Mouse (Mus musculus): ENCODE results near the gene Fyn. TPM values are rescaled to one million over a fixed set of nuclear protein-coding genes. Genes with fewer than 3 reads are reported as not detected.

Gene Fyn
- polyA plus RNA-seq, 1 experiment from 2014 or later: 42.7 TPM

DNA sequence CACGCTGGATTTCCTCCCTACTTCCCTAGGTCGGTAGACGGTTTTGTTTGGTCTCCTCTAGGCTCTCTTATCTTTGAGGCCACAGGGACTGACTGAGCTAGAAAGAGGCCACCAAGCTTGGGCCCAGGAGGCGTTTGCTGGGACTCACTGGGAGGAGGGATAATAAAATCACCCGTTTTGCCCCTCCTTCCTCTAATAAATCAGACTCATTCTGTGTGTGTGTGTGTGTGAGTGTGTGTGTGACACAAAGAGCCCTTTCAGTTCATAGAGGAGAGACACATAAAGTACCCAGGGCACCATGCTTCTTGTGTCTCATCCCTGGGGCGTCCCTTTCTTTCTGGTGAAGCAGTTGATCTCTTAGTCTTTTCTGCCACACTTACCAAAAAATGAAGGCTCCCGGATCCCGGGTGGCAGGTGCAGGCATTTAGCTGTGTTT lies 2.1 kb downstream of the Fyn start:
- no peaks in the 10 kb centered on the region for H3K36me3 ChIP-seq (ENCODE audit: control insufficient read depth, insufficient read depth, low read length)
- H3K4me2 ChIP-seq (ENCODE audit: low read depth, low read length, severe bottlenecking): peak overlapping the region; percentile 88
- H3K27ac ChIP-seq (ENCODE audit: low read depth, low read length): peak overlapping the region; percentile 94
- 3% methylated on average over 8 of the region's 8 CpGs for WGBS
- peak overlapping the region; percentile 95 for H3K9ac ChIP-seq (ENCODE audit: low read length)
- ATAC-seq (replicated peaks; ENCODE audit: low FRiP score) (peak; percentile 2; the same call in 1 of the 2 replicates), DNase-seq (ENCODE audit: low spot score) (no peak)
- H3K27me3 ChIP-seq (ENCODE audit: control insufficient read depth, insufficient read depth, low read length): no peaks in the 10 kb centered on the region
- H3K9me3 ChIP-seq (ENCODE audit: control insufficient read depth, low read length): no peaks in the 10 kb centered on the region
- H3K4me3 ChIP-seq (ENCODE audit: low read depth, low read length): peak overlapping the region; percentile 92
- 0 out of 2 replicates have a peak, but pooled peaks cover 2% of the 10 kb centered on the region for H3K4me1 ChIP-seq (replicated peaks; ENCODE audit: control insufficient read depth, insufficient read depth, low read length)

DNA sequence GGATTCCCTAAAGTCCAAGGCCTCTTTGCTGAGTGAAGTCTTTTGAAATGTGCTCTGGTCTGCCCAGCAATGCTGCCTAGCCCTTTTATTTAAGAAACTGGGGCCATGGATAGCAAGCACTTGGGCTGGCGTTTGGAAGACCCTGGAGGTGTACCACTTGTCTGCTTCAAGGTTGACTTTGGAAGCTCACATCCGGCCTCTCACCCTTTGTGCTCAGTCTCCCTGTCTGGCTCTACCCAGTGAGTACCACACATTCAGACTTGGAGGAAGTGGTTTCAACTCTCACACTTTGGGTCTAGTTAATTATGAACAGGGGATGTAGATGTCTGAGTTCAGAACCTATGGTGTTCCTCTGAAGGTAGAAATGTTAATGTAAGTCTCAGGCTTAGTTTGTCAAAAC lies 2.8 kb downstream of the Fyn start:
- Histone ChIP-seq H3K4me2 (ENCODE audit: low read depth, low read length, severe bottlenecking) (peak overlapping the region; percentile 88), H3K4me3 (ENCODE audit: low read depth, low read length) (peak overlapping the region; percentile 92), H3K36me3 (ENCODE audit: control insufficient read depth, insufficient read depth, low read length) (no peaks in the 10 kb centered on the region), H3K9me3 (ENCODE audit: control insufficient read depth, low read length) (no peaks in the 10 kb centered on the region), H3K27ac (ENCODE audit: low read depth, low read length) (no peak overlapping the region), H3K9ac (ENCODE audit: low read length) (peak overlapping the region; percentile 95; the same call in 1 of the 2 replicates), H3K27me3 (ENCODE audit: control insufficient read depth, insufficient read depth, low read length) (no peaks in the 10 kb centered on the region), H3K4me1 (replicated peaks; ENCODE audit: control insufficient read depth, insufficient read depth, low read length) (0 out of 2 replicates have a peak, but pooled peaks cover 2% of the 10 kb centered on the region)
- 52% methylated on average over 2 of the region's 2 CpGs for WGBS
- ATAC-seq (replicated peaks; ENCODE audit: low FRiP score) (no peak), DNase-seq (ENCODE audit: low spot score) (no peak)

DNA sequence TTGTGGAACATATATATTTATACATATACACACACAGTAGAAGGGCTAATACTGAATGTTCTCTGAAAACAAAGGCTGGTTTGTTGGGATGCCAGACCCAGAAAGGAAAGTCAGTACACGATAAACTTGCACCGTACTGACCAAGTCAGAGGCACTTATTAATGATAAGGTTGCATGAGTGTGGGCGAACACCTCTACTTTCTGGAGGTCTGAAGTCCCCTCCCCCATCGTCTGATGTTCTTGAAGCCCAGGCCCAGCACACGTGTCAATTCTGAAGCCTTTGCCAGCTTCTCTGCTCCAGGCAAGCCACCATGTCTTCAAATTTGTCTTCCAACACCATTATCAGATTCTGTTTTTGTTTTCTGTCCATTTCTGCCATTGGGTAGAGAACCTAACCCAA lies 3.3 kb downstream of the Fyn start:
- H3K4me1 ChIP-seq (replicated peaks; ENCODE audit: control insufficient read depth, insufficient read depth, low read length): peaks cover 4% of the 10 kb centered on the region; the same call in 1 of the 2 replicates
- H3K9ac ChIP-seq (ENCODE audit: low read length): no peak overlapping the region
- DNase-seq (ENCODE audit: low spot score) (no peak), ATAC-seq (replicated peaks; ENCODE audit: low FRiP score) (no peak)
- no peaks in the 10 kb centered on the region for H3K36me3 ChIP-seq (ENCODE audit: control insufficient read depth, insufficient read depth, low read length)
- no peaks in the 10 kb centered on the region for H3K27me3 ChIP-seq (ENCODE audit: control insufficient read depth, insufficient read depth, low read length)
- no peaks in the 10 kb centered on the region for H3K9me3 ChIP-seq (ENCODE audit: control insufficient read depth, low read length)
- H3K4me2 ChIP-seq (ENCODE audit: low read depth, low read length, severe bottlenecking): no peak overlapping the region
- H3K27ac ChIP-seq (ENCODE audit: low read depth, low read length): no peak overlapping the region
- WGBS: 91% methylated on average over 5 of the region's 5 CpGs
- no peak overlapping the region; the same call in 1 of the 2 replicates for H3K4me3 ChIP-seq (ENCODE audit: low read depth, low read length)

DNA sequence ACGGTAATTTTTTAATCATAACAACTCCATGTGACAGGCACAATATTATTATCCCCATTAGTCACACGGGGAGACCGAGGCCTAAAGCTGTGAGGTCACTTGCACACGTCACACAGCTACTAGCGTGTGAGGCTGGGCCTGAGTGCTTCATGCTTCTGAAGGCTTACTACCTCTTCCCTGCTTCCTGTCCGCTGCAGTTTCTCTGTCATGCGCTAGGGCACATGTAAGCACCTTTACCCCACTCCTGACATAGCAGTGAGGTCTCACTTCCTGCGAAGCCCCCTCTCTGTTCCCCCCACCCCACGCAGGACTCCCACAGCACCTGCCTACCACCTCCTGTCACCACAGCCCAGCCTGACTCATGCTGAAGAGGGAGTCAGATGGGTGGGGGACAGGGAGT lies 8.0 kb downstream of the Fyn start:
- no peak overlapping the region for H3K27ac ChIP-seq (ENCODE audit: low read depth, low read length)
- no peak for ATAC-seq (replicated peaks; ENCODE audit: low FRiP score)

DNA sequence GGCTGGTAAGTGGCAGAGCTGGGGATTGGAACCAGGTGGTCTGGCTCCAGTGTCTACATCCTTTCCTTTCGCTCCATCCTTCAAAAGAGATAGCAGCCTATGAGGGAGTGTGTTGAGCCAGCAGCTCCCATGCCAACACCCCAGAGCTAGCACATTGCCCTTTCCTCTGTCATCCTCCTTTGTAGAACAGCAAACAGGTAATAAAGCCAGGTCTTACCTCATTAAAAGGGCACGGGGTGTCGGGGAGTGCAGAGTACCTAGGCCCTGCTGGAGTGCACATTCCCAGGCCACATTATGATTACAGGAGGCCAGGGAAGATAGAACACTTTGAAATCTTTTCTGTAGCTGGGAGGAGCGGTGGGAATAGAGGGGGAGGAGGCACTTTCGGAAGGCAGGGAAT lies 8.6 kb downstream of the Fyn start:
- Histone ChIP-seq H3K4me2 (ENCODE audit: low read depth, low read length, severe bottlenecking) (no peak overlapping the region), H3K27ac (ENCODE audit: low read depth, low read length) (no peak overlapping the region), H3K27me3 (ENCODE audit: control insufficient read depth, insufficient read depth, low read length) (no peaks in the 10 kb centered on the region), H3K9ac (ENCODE audit: low read length) (no peak overlapping the region), H3K4me3 (ENCODE audit: low read depth, low read length) (no peak overlapping the region), H3K4me1 (replicated peaks; ENCODE audit: control insufficient read depth, insufficient read depth, low read length) (peaks cover 4% of the 10 kb centered on the region; the same call in 1 of the 2 replicates), H3K9me3 (ENCODE audit: control insufficient read depth, low read length) (no peaks in the 10 kb centered on the region), H3K36me3 (ENCODE audit: control insufficient read depth, insufficient read depth, low read length) (no peaks in the 10 kb centered on the region)
- ATAC-seq (replicated peaks; ENCODE audit: low FRiP score) (no peak), DNase-seq (ENCODE audit: low spot score) (no peak)
- 84% methylated on average over 5 of the region's 5 CpGs for WGBS

More for the DNA sequence above, 8.0 kb downstream of the Fyn start:
- H3K4me2 ChIP-seq (ENCODE audit: low read depth, low read length, severe bottlenecking): no peak overlapping the region
- no peak for DNase-seq (ENCODE audit: low spot score)
- 90% methylated on average over 9 of the region's 9 CpGs for WGBS
- H3K27me3 ChIP-seq (ENCODE audit: control insufficient read depth, insufficient read depth, low read length): no peaks in the 10 kb centered on the region
- H3K9ac ChIP-seq (ENCODE audit: low read length): no peak overlapping the region
- H3K4me3 ChIP-seq (ENCODE audit: low read depth, low read length): no peak overlapping the region
- no peaks in the 10 kb centered on the region for H3K36me3 ChIP-seq (ENCODE audit: control insufficient read depth, insufficient read depth, low read length)
- peaks cover 4% of the 10 kb centered on the region; the same call in 1 of the 2 replicates for H3K4me1 ChIP-seq (replicated peaks; ENCODE audit: control insufficient read depth, insufficient read depth, low read length)
- H3K9me3 ChIP-seq (ENCODE audit: control insufficient read depth, low read length): no peaks in the 10 kb centered on the region

DNA sequence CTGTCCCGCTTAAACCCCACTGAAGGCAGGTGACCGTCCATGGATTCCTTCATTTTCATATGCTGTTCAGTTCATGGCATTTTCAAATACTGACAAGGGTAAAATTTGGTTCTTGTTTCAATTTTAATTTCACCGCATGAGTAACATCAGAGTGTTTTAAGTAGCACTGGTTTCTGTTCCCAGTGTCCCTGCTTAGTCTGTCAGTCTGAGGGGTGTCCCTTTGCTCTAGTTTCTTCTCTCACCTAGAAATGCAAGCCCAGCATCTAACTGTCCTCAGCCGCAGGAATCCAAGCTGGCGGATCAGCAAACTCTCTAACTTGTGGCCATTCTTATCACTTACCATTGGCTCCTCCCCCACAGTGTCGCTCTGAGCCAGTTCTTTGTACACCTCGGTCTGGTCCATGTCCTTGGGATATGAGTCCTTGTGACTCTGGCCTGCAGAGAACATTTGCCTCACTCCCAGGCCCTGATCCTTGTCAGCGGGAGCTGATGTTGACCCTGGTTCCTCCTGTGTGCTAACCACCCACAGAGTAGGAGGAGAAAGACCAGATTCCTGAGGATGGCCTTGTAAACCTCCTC lies 9.5 kb downstream of the Fyn start:
- DNase-seq (ENCODE audit: low spot score): no peak
- no peak for ATAC-seq (replicated peaks; ENCODE audit: low FRiP score)
- no peak overlapping the region for H3K4me2 ChIP-seq (ENCODE audit: low read depth, low read length, severe bottlenecking)
- no peak overlapping the region for H3K9ac ChIP-seq (ENCODE audit: low read length)
- H3K4me3 ChIP-seq (ENCODE audit: low read depth, low read length): no peak overlapping the region
- H3K27me3 ChIP-seq (ENCODE audit: control insufficient read depth, insufficient read depth, low read length): no peaks in the 10 kb centered on the region
- H3K4me1 ChIP-seq (replicated peaks; ENCODE audit: control insufficient read depth, insufficient read depth, low read length): peaks cover 4% of the 10 kb centered on the region; the same call in 1 of the 2 replicates
- no peaks in the 10 kb centered on the region for H3K36me3 ChIP-seq (ENCODE audit: control insufficient read depth, insufficient read depth, low read length)
- 87% methylated on average over 8 of the region's 8 CpGs for WGBS
- H3K9me3 ChIP-seq (ENCODE audit: control insufficient read depth, low read length): no peaks in the 10 kb centered on the region
- no peak overlapping the region for H3K27ac ChIP-seq (ENCODE audit: low read depth, low read length)

DNA sequence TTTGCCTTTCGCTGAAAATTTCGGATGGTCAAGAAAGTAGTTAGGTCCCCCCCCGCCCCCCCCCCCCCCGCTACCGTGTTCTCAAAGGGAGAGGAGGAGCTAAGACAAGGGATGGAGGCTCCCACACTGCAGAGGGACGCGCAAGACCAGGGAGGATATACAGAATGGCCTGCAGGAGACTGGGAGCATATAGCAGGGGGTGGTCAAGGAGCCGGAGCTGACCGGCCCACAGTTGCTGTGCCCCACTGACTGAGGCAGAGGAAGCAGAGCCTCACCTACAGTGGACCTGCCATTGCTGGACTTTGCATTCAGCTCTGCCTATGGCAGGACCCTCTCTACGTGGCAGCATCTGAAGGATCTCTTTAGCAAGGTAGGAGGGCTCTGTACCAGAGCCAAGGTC lies 10.6 kb downstream of the Fyn start:
- no peaks in the 10 kb centered on the region for H3K9me3 ChIP-seq (ENCODE audit: control insufficient read depth, low read length)
- H3K4me3 ChIP-seq (ENCODE audit: low read depth, low read length): no peak overlapping the region
- WGBS: 65% methylated on average over 10 of the region's 10 CpGs
- no peak overlapping the region for H3K27ac ChIP-seq (ENCODE audit: low read depth, low read length)
- DNase-seq (ENCODE audit: low spot score) (no peak), ATAC-seq (replicated peaks; ENCODE audit: low FRiP score) (0 out of 2 replicates have a peak, but pooled peaks have one; percentile 33)
- H3K4me2 ChIP-seq (ENCODE audit: low read depth, low read length, severe bottlenecking): no peak overlapping the region
- H3K4me1 ChIP-seq (replicated peaks; ENCODE audit: control insufficient read depth, insufficient read depth, low read length): peaks cover 4% of the 10 kb centered on the region; the same call in 1 of the 2 replicates
- H3K9ac ChIP-seq (ENCODE audit: low read length): no peak overlapping the region
- H3K36me3 ChIP-seq (ENCODE audit: control insufficient read depth, insufficient read depth, low read length): no peaks in the 10 kb centered on the region
- H3K27me3 ChIP-seq (ENCODE audit: control insufficient read depth, insufficient read depth, low read length): no peaks in the 10 kb centered on the region

DNA sequence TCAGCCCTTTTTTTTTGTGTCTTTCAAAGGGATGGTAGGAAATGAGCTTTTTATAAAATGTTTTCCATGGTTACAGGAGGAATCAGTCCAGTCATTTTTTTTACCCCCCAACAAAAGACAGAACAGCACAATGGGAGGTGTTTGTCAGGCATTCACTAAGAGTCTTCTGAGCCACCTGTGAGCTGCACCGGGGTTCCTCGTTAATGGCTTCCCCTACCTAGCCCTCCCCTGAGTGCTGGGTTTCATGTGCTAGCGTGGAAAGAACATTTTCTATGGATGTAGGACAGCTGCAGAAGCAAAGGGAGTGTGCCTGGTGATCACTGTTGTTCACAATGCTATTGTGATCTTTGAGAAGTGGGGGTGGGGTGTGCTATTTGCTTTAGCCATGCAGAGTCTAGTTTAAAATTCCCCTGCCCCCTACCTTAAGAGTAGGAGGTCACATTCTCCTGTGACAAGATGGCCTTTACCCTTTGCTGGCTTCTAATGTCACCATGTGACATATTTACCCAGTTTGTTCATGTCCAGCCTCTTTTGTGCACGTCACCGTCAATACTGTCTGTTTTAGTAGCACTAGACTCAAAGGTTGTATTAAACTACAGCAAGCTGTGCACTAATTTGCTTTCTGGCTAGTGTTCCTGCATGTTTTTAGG lies 11.2 kb downstream of the Fyn start:
- Histone ChIP-seq H3K36me3 (ENCODE audit: control insufficient read depth, insufficient read depth, low read length) (no peaks in the 10 kb centered on the region), H3K27me3 (ENCODE audit: control insufficient read depth, insufficient read depth, low read length) (no peaks in the 10 kb centered on the region), H3K27ac (ENCODE audit: low read depth, low read length) (no peak overlapping the region), H3K4me3 (ENCODE audit: low read depth, low read length) (no peak overlapping the region), H3K9me3 (ENCODE audit: control insufficient read depth, low read length) (no peaks in the 10 kb centered on the region), H3K4me1 (replicated peaks; ENCODE audit: control insufficient read depth, insufficient read depth, low read length) (peaks cover 2% of the 10 kb centered on the region; the same call in 1 of the 2 replicates), H3K9ac (ENCODE audit: low read length) (no peak overlapping the region), H3K4me2 (ENCODE audit: low read depth, low read length, severe bottlenecking) (no peak overlapping the region)
- DNase-seq (ENCODE audit: low spot score) (no peak), ATAC-seq (replicated peaks; ENCODE audit: low FRiP score) (no peak)
- WGBS: 52% methylated on average over 5 of the region's 5 CpGs

Measured in forebrain, embryonic 11.5 days (tissue).